Mouse (Mus musculus) kidney, adult 2 months (tissue): Measurements from ENCODE around the gene Xpr1.

Experiments used
- CTCF ChIP-seq: fragments of 200-500 bp; conservative IDR thresholded peaks from 2 replicates; pipeline ENCODE4 v1.5.1; 2011; ENCODE audit warnings: low read depth, mild to moderate bottlenecking, control low read depth, low read length, moderate library complexity, mixed read lengths; ENCODE audit not compliant: insufficient read depth, insufficient read length
- POLR2A ChIP-seq: fragments of 200-500 bp; IDR thresholded peaks from one replicate; pipeline ENCODE4 v1.6.1; 2011; ENCODE audit warnings: low read depth, low read length, control low read depth

DNA sequence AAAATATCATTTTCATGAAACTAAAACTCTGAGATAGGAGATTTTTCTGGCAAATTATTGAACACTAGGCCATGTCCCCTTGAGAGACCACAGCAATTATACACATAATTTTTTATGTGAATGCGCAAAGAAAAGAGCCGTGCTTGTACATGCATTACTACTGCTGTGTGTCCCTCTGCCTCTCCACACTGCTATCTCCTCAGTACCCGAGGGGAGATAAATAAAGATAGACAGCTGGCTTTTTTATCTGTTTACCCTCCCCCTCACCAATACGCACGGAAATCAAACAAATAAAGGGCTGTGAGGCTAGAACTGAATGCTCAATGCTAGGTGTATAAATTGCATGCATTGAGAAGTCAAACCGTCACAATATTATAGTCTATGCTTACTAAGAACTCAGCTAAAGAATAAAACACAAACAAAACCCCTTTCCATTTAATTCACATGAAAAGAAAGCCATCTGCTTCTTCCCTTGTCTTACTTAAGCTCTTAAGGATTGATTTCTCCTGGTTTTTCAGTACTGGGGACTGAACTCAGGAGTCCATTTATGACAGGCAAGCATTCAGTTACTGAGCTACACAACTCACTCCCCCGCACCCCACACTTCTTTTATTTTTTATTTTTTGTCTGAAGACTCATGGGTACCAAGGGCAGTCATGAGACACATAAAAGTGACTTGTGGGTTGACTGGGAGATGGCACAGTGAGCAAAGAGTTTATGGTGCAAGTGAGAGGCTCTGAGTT lies 97.0 kb downstream of the Xpr1 start:
- no peak for TF ChIP-seq POLR2A
- TF ChIP-seq CTCF: no peak
